Mouse (Mus musculus) spleen, adult 2 months (tissue): ENCODE results near the gene Asb10. TPM values are rescaled to one million over a fixed set of nuclear protein-coding genes. Genes with fewer than 3 reads are reported as not detected.

Source experiments
- DNase-seq, 2 experiments: peaks; one replicate each; pipeline versions ENCODE4 v3.0.0 to v3.0.0-alpha.2; 2012 to 2021; ENCODE audit warnings: low spot score in 2 of 2, low read depth in 1 of 2
- H3K27ac ChIP-seq: fragments of 200-500 bp; 2 replicates; pipeline ENCODE4 v1.5.1; 2012; ENCODE audit warnings: low read length, inconsistent platforms; ENCODE audit not compliant: insufficient read depth
- H3K27me3 ChIP-seq: fragments of 200-500 bp; 2 replicates; pipeline ENCODE4 v1.6.1; 2012; ENCODE audit warnings: mild to moderate bottlenecking, moderate library complexity, low read length, inconsistent platforms; ENCODE audit not compliant: control insufficient read depth, insufficient read depth
- H3K36me3 ChIP-seq: fragments of 200-500 bp; 2 replicates; pipeline ENCODE4 v1.6.1; 2012; ENCODE audit warnings: mild to moderate bottlenecking, low read length, inconsistent platforms; ENCODE audit not compliant: control insufficient read depth, insufficient read depth
- H3K4me1 ChIP-seq: fragments of 200-500 bp; 2 replicates; pipeline ENCODE4 v1.6.1; 2011; ENCODE audit warnings: inconsistent platforms; ENCODE audit not compliant: control insufficient read depth, insufficient read depth, insufficient read length
- H3K4me3 ChIP-seq: fragments of 200-500 bp; 2 replicates; pipeline ENCODE4 v1.5.1; 2011; ENCODE audit warnings: mild to moderate bottlenecking, inconsistent platforms; ENCODE audit not compliant: insufficient read depth, insufficient read length; ENCODE audit errors: extremely low read depth
- CTCF ChIP-seq: fragments of 200-500 bp; IDR thresholded peaks from 2 replicates; pipeline ENCODE4 v1.5.1; 2011; ENCODE audit warnings: mild to moderate bottlenecking, inconsistent platforms; ENCODE audit not compliant: insufficient read depth, insufficient read length, insufficient replicate concordance; ENCODE audit errors: extremely low read depth
- POLR2A ChIP-seq: fragments of 200-500 bp; IDR thresholded peaks from 2 replicates; pipeline ENCODE4 v1.6.1; 2011; ENCODE audit warnings: low read depth, low read length, inconsistent platforms
- WGBS: fragments of 180-500 bp; shearing (Covaris S2); methylation state at CpG from one replicate; pipeline ENCODE4 v1.1.7; 2018; 5-methylcytosine and 5-hydroxymethylcytosine counted together
- polyA plus RNA-seq: library from polyadenylated mRNA; depleted of rRNA; stranded (reverse); fragments of >200 nt; gene quantifications from 2 replicates; pipeline ENCODE4 v1.2.3, GENCODE M21; 2012

The Asb10 gene
- polyA plus RNA-seq, 1 experiment = 0.07 TPM

GRCm38 (mm10) chr5:24525360-24526189 lies 15.2 kb downstream of the Asb10 start:
- TF ChIP-seq POLR2A (no peak), CTCF (no peak)
- no peak overlapping the region for H3K27ac ChIP-seq
- H3K27me3 ChIP-seq = peaks cover 28% of the 10 kb centered on the region
- 9% methylated on average over 34 of the region's 34 CpGs for WGBS
- no peak overlapping the region; the same call in 1 of the 2 replicates for H3K4me3 ChIP-seq
- no peak for DNase-seq
- H3K4me1 ChIP-seq = no peaks in the 10 kb centered on the region; the same call in 1 of the 2 replicates
- no peaks in the 10 kb centered on the region for H3K36me3 ChIP-seq

- H3K36me3 ChIP-seq = no peaks in the 10 kb centered on the region
- H3K27me3 ChIP-seq = peaks cover 30% of the 10 kb centered on the region
- 23% methylated on average over 4 of the region's 4 CpGs for WGBS
- no peak for TF ChIP-seq CTCF
- H3K4me3 ChIP-seq = no peak overlapping the region
- no peak for DNase-seq
- H3K27ac ChIP-seq = no peak overlapping the region
- H3K4me1 ChIP-seq = no peaks in the 10 kb centered on the region; the same call in 1 of the 2 replicates
Measured at GRCm38 (mm10) chr5:24524522-24524921, 16.3 kb downstream of the Asb10 start.

- 68% methylated on average over 8 of the region's 8 CpGs for WGBS
- no peaks in the 10 kb centered on the region for H3K36me3 ChIP-seq
- no peak overlapping the region for H3K27ac ChIP-seq
- no peaks in the 10 kb centered on the region; the same call in 1 of the 2 replicates for H3K4me1 ChIP-seq
- peaks cover 30% of the 10 kb centered on the region for H3K27me3 ChIP-seq
- TF ChIP-seq POLR2A = no peak
- no peak for TF ChIP-seq CTCF
- no peak overlapping the region for H3K4me3 ChIP-seq
- no peak for DNase-seq
Measured at GRCm38 (mm10) chr5:24523806-24524205, 17.0 kb downstream of the Asb10 start.

- Histone ChIP-seq H3K4me3 (no peak overlapping the region), H3K27ac (no peak overlapping the region), H3K27me3 (peaks cover 22% of the 10 kb centered on the region), H3K36me3 (no peaks in the 10 kb centered on the region), H3K4me1 (no peaks in the 10 kb centered on the region; the same call in 1 of the 2 replicates)
- DNase-seq = no peak
- TF ChIP-seq CTCF = no peak
- no peak for TF ChIP-seq POLR2A
- WGBS = 55% methylated on average over 8 of the region's 8 CpGs
Measured at GRCm38 (mm10) chr5:24521366-24521765, 19.4 kb downstream of the Asb10 start.

GRCm38 (mm10) chr5:24512271-24512670 lies 28.5 kb downstream of the Asb10 start:
- Histone ChIP-seq H3K27ac (no peak overlapping the region), H3K27me3 (no peaks in the 10 kb centered on the region), H3K4me3 (no peak overlapping the region), H3K36me3 (no peaks in the 10 kb centered on the region), H3K4me1 (no peaks in the 10 kb centered on the region)
- DNase-seq = no peak
- TF ChIP-seq POLR2A (no peak), CTCF (no peak)
- WGBS = 66% methylated on average over 8 of the region's 8 CpGs

GRCm38 (mm10) chr5:24510635-24511034 lies 30.1 kb downstream of the Asb10 start:
- WGBS = 52% methylated on average over 11 of the region's 11 CpGs
- TF ChIP-seq CTCF (peak; percentile 23; the same call in 1 of the 2 replicates), POLR2A (no peak)
- Histone ChIP-seq H3K27me3 (no peaks in the 10 kb centered on the region), H3K36me3 (no peaks in the 10 kb centered on the region), H3K4me3 (no peak overlapping the region), H3K4me1 (no peaks in the 10 kb centered on the region), H3K27ac (no peak overlapping the region)
- peak in 1 of 2 experiments; percentile 18 for DNase-seq

GRCm38 (mm10) chr5:24508406-24508805 lies 32.4 kb downstream of the Asb10 start:
- 87% methylated on average over 7 of the region's 7 CpGs for WGBS
- Histone ChIP-seq H3K27ac (no peak overlapping the region), H3K4me3 (no peak overlapping the region), H3K4me1 (0 out of 2 replicates have a peak, but pooled peaks cover 3% of the 10 kb centered on the region), H3K36me3 (no peaks in the 10 kb centered on the region), H3K27me3 (no peaks in the 10 kb centered on the region)
- no peak for DNase-seq
- TF ChIP-seq POLR2A (no peak), CTCF (no peak)
